15 mouse cellular contexts compared by ENCODE assay signal in the genomic region with DNA sequence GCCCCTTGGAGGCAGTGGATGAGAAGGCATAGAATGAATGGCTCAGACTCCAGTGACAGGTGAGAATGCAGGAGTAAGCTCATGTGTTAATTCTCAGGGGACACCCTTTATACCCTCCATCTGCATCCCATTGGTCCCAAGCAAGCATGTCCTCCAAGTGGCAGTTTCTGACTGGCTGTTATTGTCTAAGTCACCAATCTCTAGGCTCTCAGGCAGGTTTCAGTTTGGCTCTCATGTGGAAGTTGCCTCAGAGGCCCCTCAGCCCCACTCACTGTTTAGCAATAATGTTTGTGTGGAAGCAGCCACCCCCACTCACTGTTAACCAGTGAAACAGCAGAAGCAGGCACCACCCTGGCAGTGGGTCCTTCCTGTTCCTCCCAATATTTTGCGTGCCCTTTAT.
A peak's percentile ranks its signal among the peaks of the same experiment; 100 is the strongest.
DNase-seq lines count a peak whose midpoint lies in the region; ATAC-seq lines count a peak whose summit lies in the region.
"Had no signal": no experiment of that assay in that cellular context is flagged by ENCODE, and none has a peak within 500 bp of the region (broad histone marks: within the 10 kb centered on the region; RNA-seq: fewer than 3 reads in every experiment).

No protein-coding gene starts in this region.

- H3K9ac ChIP-seq in liver, embryonic 11.5 days (ENCODE audit: low read depth, low read length) = no peak overlapping the region
- H3K9ac ChIP-seq: heart, embryonic 15.5 days; hindbrain, embryonic 15.5 days; lung, embryonic 15.5 days had no signal

- H3K4me3 ChIP-seq in liver, embryonic 11.5 days (ENCODE audit: low read depth, low read length) = no peak overlapping the region
- H3K4me3 ChIP-seq: heart, embryonic 15.5 days; hindbrain, embryonic 15.5 days; lung, embryonic 15.5 days had no signal

- H3K36me3 ChIP-seq in liver, embryonic 11.5 days (ENCODE audit: control insufficient read depth, insufficient read depth, low read length) = no peaks in the 10 kb centered on the region
- H3K36me3 ChIP-seq: heart, embryonic 15.5 days; hindbrain, embryonic 15.5 days; lung, embryonic 15.5 days had no signal

- H3K4me1 ChIP-seq in liver, embryonic 11.5 days (replicated peaks; ENCODE audit: control insufficient read depth, insufficient read depth, low read length) = no peaks in the 10 kb centered on the region
- H3K4me1 ChIP-seq: hindbrain, embryonic 15.5 days; lung, embryonic 15.5 days had no signal

- DNase-seq in liver, embryonic 11.5 days (ENCODE audit: low spot score) = no peak
- DNase-seq in liver = no peak
- DNase-seq in MEL-GATA-1-ER (ENCODE audit: extremely low read depth, low read depth) = peak; percentile 11
- DNase-seq in forelimb bud, embryonic 11.5 days (ENCODE audit: low read depth, low spot score) = peak; percentile 50
- DNase-seq in lung, postnatal 4 days = peak; percentile 10 to 31
- DNase-seq in frontal cortex, postnatal 10 days (ENCODE audit: low spot score in 2 of 2) = no peak
- DNase-seq in spleen, adult 18-20 months = no peak
- DNase-seq: cerebellum, adult 18-20 months; kidney, adult 18-20 months; kidney, postnatal 36 days; thymus, postnatal 25 days had no signal

- no peaks in the 10 kb centered on the region for H3K27me3 ChIP-seq in liver, embryonic 11.5 days (replicated peaks; ENCODE audit: control insufficient read depth, insufficient read depth, low read length)
- H3K27me3 ChIP-seq: heart, embryonic 15.5 days; hindbrain, embryonic 15.5 days; lung, embryonic 15.5 days had no signal

- no peak overlapping the region for H3K4me2 ChIP-seq in liver, embryonic 11.5 days
- H3K4me2 ChIP-seq: heart, embryonic 15.5 days; hindbrain, embryonic 15.5 days; lung, embryonic 15.5 days had no signal

- H3K9me3 ChIP-seq in liver, embryonic 11.5 days (ENCODE audit: control insufficient read depth, low read length) = no peaks in the 10 kb centered on the region
- H3K9me3 ChIP-seq: heart, embryonic 15.5 days; hindbrain, embryonic 15.5 days; lung, embryonic 15.5 days had no signal

- WGBS in liver, embryonic 11.5 days = 68% methylated on average over 1 of the region's 1 CpGs

- peak; percentile 43 for ATAC-seq in liver, embryonic 11.5 days (replicated peaks; ENCODE audit: low FRiP score)
- ATAC-seq: forebrain, embryonic 14.5 days had no signal

- H3K27ac ChIP-seq in liver, embryonic 11.5 days (ENCODE audit: low read depth, low read length) = no peak overlapping the region
- H3K27ac ChIP-seq: heart, embryonic 15.5 days; hindbrain, embryonic 15.5 days; lung, embryonic 15.5 days had no signal

Comparison
In these comparisons a context has a peak if more than half of its experiments do, and no peak if none do; other contexts are left out.
1. DNase-seq: peak in MEL-GATA-1-ER (single experiment), forelimb bud, embryonic 11.5 days (single experiment) and lung, postnatal 4 days (2 of 2); none in liver, embryonic 11.5 days (single experiment), liver (single experiment), frontal cortex, postnatal 10 days (0 of 2) and spleen, adult 18-20 months (0 of 2).